Mouse (Mus musculus): ENCODE results near the gene St6galnac5.

- no peak for TF ChIP-seq POLR2A (IDR thresholded peaks at IDR 0.05; ENCODE audit: insufficient read depth, low read length)
- TF ChIP-seq CTCF (IDR thresholded peaks at IDR 0.05; ENCODE audit: low read depth, low read length): no peak
- TF ChIP-seq EP300 (IDR thresholded peaks at IDR 0.05; ENCODE audit: insufficient read depth, low read depth, low read length): no peak
These were observed 33.5 kb downstream of the St6galnac5 start for GRCm38 (mm10) chr3:152948556-152948955.

Measured in ES-Bruce4 (cell line).